Mouse (Mus musculus) c-Kit-positive CD71-positive TER-119-negative erythroid progenitor cells, embryonic 14.5 days (primary cell): ENCODE data around the gene Ift57.
A peak's percentile ranks its signal among the peaks of the same experiment; 100 is the strongest.

Experiments
- DNase-seq: peaks from one replicate; pipeline ENCODE4 v3.0.0-alpha.2; 2013; ENCODE audit warnings: low read depth

Gene Ift57

GRCm38 (mm10) chr16:49753318-49753717, 54.3 kb downstream of the Ift57 start:
- no peak for DNase-seq

- DNase-seq, result no peak
Measured at GRCm38 (mm10) chr16:49760517-49761203, 61.6 kb downstream of the Ift57 start.

GRCm38 (mm10) chr16:49761981-49762380, 62.9 kb downstream of the Ift57 start:
- DNase-seq, result no peak

- DNase-seq, result peak; percentile 67
Measured at GRCm38 (mm10) chr16:49766326-49766725, 67.3 kb downstream of the Ift57 start.

- DNase-seq, result no peak
Measured at GRCm38 (mm10) chr16:49768491-49769031, 69.5 kb downstream of the Ift57 start.

GRCm38 (mm10) chr16:49769831-49770261, 70.8 kb downstream of the Ift57 start:
- DNase-seq, result peak; percentile 71

- DNase-seq, result no peak
Measured at GRCm38 (mm10) chr16:49770320-49771189, 71.5 kb downstream of the Ift57 start.

- DNase-seq, result no peak
Measured at GRCm38 (mm10) chr16:49771609-49772396, 72.8 kb downstream of the Ift57 start.

- no peak for DNase-seq
Measured at GRCm38 (mm10) chr16:49772576-49772975, 73.5 kb downstream of the Ift57 start.

- no peak for DNase-seq
Measured at GRCm38 (mm10) chr16:49773068-49773467, 74.0 kb downstream of the Ift57 start.

- DNase-seq, result no peak
Measured at GRCm38 (mm10) chr16:49774059-49775001, 75.3 kb downstream of the Ift57 start.

GRCm38 (mm10) chr16:49775002-49775966, 76.3 kb downstream of the Ift57 start:
- DNase-seq, result peak; percentile 67

GRCm38 (mm10) chr16:49776981-49777380, 77.9 kb downstream of the Ift57 start:
- DNase-seq, result no peak

GRCm38 (mm10) chr16:49781556-49782156, 82.6 kb downstream of the Ift57 start:
- no peak for DNase-seq

GRCm38 (mm10) chr16:49783369-49783768, 84.3 kb downstream of the Ift57 start:
- DNase-seq, result no peak

- no peak for DNase-seq
Measured at GRCm38 (mm10) chr16:49786116-49786515, 87.1 kb downstream of the Ift57 start.

GRCm38 (mm10) chr16:49787714-49788113, 88.7 kb downstream of the Ift57 start:
- no peak for DNase-seq

- no peak for DNase-seq
Measured at GRCm38 (mm10) chr16:49790575-49791465, 91.8 kb downstream of the Ift57 start.
